25 mouse cellular contexts compared by ENCODE assay signal in the genomic region with DNA sequence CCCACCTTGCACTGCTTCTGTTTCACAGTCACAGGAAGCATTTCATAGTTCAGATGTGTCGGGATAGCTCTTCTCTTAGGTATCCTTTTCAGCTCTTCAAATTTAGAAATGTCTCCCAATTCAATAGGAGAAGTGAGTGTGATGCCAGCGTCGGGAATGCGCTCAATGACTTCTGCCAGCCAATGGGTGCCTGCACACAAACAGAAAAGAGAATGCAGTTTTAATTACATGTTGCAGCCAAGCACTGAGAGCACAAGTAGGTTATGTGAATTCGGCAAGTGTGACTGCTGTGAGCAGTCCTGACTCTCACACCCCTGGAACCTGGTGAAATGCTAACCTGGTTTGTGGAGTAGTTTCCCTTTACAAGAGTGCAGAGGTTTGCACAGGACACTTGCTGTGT. TPM values are rescaled to one million over a fixed set of nuclear protein-coding genes. Genes with fewer than 3 reads are reported as not detected.
"Had no signal": no experiment of that assay in that cellular context is flagged by ENCODE, and none has a peak within 500 bp of the region (broad histone marks: within the 10 kb centered on the region; RNA-seq: fewer than 3 reads in every experiment).

No protein-coding gene starts in this region.

- H3K4me2 ChIP-seq: lung, embryonic 15.5 days; midbrain, embryonic 11.5 days; neural tube, embryonic 13.5 days; neural tube, embryonic 15.5 days; stomach, embryonic 15.5 days had no signal

- DNase-seq: liver, postnatal 0 days; lung, adult 2 months; lung, postnatal 14 days; lung, postnatal 36 days; midbrain, embryonic 14.5 days; retina, postnatal 1 day; right cerebral cortex, adult 18-20 months; right cerebral cortex, postnatal 25 days; right cerebral cortex, postnatal 4 days; thymus, adult 2 months; thymus, postnatal 25 days; thymus, postnatal 4 days had no signal

- H3K27ac ChIP-seq: lung, embryonic 15.5 days; macrophage; neural tube, embryonic 13.5 days; neural tube, embryonic 15.5 days; stomach, embryonic 15.5 days; stomach, postnatal 0 days had no signal

- H3K4me1 ChIP-seq: lung, embryonic 15.5 days; stomach, embryonic 15.5 days had no signal

- H3K4me3 ChIP-seq: lung, embryonic 15.5 days; megakaryocyte, embryonic 14.5 days; myocyte; neural tube, embryonic 13.5 days; neural tube, embryonic 15.5 days; stomach, embryonic 15.5 days had no signal

- H3K9ac ChIP-seq: liver, postnatal 0 days; lung, embryonic 15.5 days; neural tube, embryonic 13.5 days; neural tube, embryonic 15.5 days; stomach, embryonic 15.5 days had no signal

- H3K9me3 ChIP-seq: lung, embryonic 15.5 days; megakaryocyte, embryonic 14.5 days; neural tube, embryonic 13.5 days; neural tube, embryonic 15.5 days; stomach, embryonic 15.5 days had no signal

- ATAC-seq: liver, postnatal 0 days; lung, postnatal 0 days; midbrain, embryonic 16.5 days had no signal

- H3K27me3 ChIP-seq: lung, embryonic 15.5 days; neural tube, embryonic 13.5 days; neural tube, embryonic 15.5 days; stomach, embryonic 15.5 days had no signal

- H3K36me3 ChIP-seq: lung, embryonic 15.5 days; neural tube, embryonic 13.5 days; neural tube, embryonic 15.5 days; stomach, embryonic 15.5 days had no signal

RNA-seq across cellular contexts. Expression of a gene that starts 2.6 kb away (rescaled TPM):
- polyA plus RNA-seq: liver, postnatal 0 days; lung, adult 2 months; lung, embryonic 15.5 days; lung, postnatal 0 days; macrophage; midbrain, embryonic 14.5 days; myocyte; spleen, adult 2 months; stomach, postnatal 0 days; urinary bladder, adult 2 months had no signal
